Mouse (Mus musculus) erythroblast, embryonic 14.5 days (primary cell): ENCODE results near the gene Slc29a4.

Source experiments
- GATA1 ChIP-seq: IDR thresholded peaks from 2 replicates; pipeline ENCODE4 v1.6.1; 2012; ENCODE audit warnings: low read length, inconsistent platforms, mixed read lengths
- TAL1 ChIP-seq: IDR thresholded peaks from 3 replicates; pipeline ENCODE4 v1.6.1; 2012; ENCODE audit warnings: low read length, inconsistent platforms, mixed read lengths

GRCm38 (mm10) chr5:142668556-142669263, 23.6 kb upstream of the Slc29a4 start:
- no peak for TF ChIP-seq GATA1
- no peak for TF ChIP-seq TAL1
